Mouse (Mus musculus): ENCODE data around the gene Slc38a1. TPM values are rescaled to one million over a fixed set of nuclear protein-coding genes. Genes with fewer than 3 reads are reported as not detected.
A peak's percentile ranks its signal among the peaks of the same experiment; 100 is the strongest.

The Slc38a1 gene
- polyA plus RNA-seq, 1 experiment from 2014 or later = 93.0 TPM

DNA sequence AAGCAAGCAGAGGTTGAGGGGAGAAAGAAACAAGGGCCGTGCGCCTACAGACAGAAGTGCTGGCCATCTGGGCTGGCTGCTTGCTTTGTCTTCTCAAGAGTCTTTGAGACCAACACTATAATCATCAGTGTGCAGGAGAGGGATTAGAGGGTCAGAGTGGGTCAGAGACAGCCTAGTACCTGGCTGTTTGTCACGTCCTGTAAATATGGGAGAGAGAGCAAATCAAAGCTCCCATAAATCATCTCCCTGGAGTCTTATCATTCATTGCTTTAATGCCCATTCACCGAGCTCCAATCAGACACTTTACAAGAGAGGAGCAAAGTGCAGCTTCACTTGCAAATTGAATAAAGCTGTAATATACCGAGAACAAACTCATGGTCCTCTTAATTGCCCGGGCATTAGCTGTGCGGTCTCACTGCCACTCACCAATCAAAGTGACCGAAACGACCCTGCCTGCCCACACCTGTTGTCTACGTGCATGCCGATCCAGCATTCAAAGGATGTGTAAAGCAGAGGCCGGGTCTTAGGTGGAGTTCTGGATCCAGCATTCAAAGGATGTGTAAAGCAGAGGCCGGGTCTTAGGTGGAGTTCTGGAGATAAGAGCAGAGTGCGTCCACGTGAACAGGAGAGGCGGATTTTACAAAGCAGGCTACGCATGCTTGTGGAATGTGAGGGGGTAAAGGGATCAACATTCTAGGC lies 15.0 kb upstream of the Slc38a1 start:
- Histone ChIP-seq H3K9me3 (replicated peaks) (no peaks in the 10 kb centered on the region), H3K4me2 (peak overlapping the region; percentile 13), H3K9ac (no peak overlapping the region), H3K4me3 (no peak overlapping the region), H3K4me1 (replicated peaks) (peaks cover 22% of the 10 kb centered on the region), H3K27me3 (replicated peaks) (no peaks in the 10 kb centered on the region), H3K27ac (ENCODE audit: poor library complexity, severe bottlenecking) (no peak overlapping the region), H3K36me3 (no peaks in the 10 kb centered on the region)
- WGBS = 56% methylated on average over 17 of the region's 17 CpGs
- ATAC-seq (ENCODE audit: insufficient number of reproducible peaks, low FRiP score) = no peak

DNA sequence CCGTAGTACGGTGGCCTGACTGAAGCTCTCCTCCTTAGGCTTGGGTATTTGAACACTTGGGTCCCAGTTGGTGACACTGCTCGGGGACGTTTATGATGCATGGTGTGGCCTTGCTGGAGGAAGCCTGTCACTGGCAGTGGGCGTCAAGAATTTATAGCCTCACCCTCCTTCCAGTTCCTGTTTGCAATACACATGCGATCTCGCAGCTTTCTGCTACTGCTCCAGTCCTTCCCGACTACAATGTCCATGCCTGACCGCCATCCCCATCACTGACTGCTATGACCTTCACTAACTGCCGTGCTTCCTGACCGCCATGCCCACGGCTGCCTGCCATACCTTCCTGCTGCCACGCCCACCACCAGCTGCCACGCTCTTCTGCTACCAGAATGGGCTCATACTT lies 12.8 kb upstream of the Slc38a1 start:
- no peak for ATAC-seq (ENCODE audit: insufficient number of reproducible peaks, low FRiP score)
- no peaks in the 10 kb centered on the region for H3K9me3 ChIP-seq (replicated peaks)
- H3K36me3 ChIP-seq = no peaks in the 10 kb centered on the region
- H3K27me3 ChIP-seq (replicated peaks) = no peaks in the 10 kb centered on the region
- H3K4me2 ChIP-seq = no peak overlapping the region
- no peak overlapping the region for H3K9ac ChIP-seq
- WGBS = 85% methylated on average over 14 of the region's 14 CpGs
- peaks cover 13% of the 10 kb centered on the region for H3K4me1 ChIP-seq (replicated peaks)
- H3K27ac ChIP-seq (ENCODE audit: poor library complexity, severe bottlenecking) = no peak overlapping the region
- no peak overlapping the region for H3K4me3 ChIP-seq

DNA sequence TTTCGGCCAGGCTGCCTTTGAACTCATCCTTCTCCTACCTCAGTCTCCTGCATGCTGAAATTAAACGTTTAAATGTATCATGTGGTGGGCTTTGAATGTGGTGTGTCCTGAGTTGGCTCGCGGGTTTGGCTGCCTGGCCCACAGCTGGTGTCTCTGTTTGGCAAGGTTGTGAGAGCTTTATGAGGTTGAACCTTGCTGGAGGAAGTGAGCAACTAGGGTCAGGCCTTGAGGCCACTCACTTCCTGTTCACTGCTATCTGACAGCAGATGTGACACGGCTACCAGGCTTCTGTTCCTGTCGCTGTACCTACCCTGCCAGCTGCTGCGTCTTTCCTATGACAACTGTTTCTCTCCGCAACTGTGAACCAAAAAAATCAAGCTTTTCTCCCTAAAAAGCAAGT lies 12.0 kb upstream of the Slc38a1 start:
- Histone ChIP-seq H3K27ac (ENCODE audit: poor library complexity, severe bottlenecking) (no peak overlapping the region), H3K4me2 (no peak overlapping the region), H3K9me3 (replicated peaks) (no peaks in the 10 kb centered on the region), H3K4me1 (replicated peaks) (peaks cover 10% of the 10 kb centered on the region), H3K36me3 (no peaks in the 10 kb centered on the region), H3K9ac (no peak overlapping the region), H3K4me3 (no peak overlapping the region), H3K27me3 (replicated peaks) (no peaks in the 10 kb centered on the region)
- 47% methylated on average over 8 of the region's 8 CpGs for WGBS
- ATAC-seq (ENCODE audit: insufficient number of reproducible peaks, low FRiP score) = no peak

DNA sequence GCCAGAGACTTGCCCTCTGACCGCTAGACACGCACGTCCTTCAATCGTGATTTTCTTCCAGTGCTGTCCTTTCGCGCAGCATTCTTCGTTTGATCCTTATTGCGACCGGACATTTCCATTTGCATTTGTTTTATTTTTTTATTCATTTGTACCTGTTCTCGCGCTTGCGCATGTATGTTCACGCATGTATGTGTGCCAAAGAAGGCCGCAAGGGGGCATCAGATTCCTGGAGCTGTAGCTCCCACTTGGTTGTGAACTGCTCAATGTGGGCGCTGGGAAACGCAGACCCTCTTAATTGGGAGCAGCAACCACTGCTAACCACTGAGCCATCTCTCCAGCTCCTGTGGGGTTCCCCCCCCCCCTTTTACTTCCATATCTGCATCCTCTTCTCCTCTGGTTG lies 10.3 kb upstream of the Slc38a1 start:
- 94% methylated on average over 16 of the region's 16 CpGs for WGBS
- Histone ChIP-seq H3K9me3 (replicated peaks) (no peaks in the 10 kb centered on the region), H3K36me3 (no peaks in the 10 kb centered on the region), H3K9ac (no peak overlapping the region), H3K27ac (ENCODE audit: poor library complexity, severe bottlenecking) (no peak overlapping the region), H3K4me3 (no peak overlapping the region), H3K4me2 (no peak overlapping the region), H3K27me3 (replicated peaks) (no peaks in the 10 kb centered on the region), H3K4me1 (replicated peaks) (peaks cover 3% of the 10 kb centered on the region)
- no peak for ATAC-seq (ENCODE audit: insufficient number of reproducible peaks, low FRiP score)

DNA sequence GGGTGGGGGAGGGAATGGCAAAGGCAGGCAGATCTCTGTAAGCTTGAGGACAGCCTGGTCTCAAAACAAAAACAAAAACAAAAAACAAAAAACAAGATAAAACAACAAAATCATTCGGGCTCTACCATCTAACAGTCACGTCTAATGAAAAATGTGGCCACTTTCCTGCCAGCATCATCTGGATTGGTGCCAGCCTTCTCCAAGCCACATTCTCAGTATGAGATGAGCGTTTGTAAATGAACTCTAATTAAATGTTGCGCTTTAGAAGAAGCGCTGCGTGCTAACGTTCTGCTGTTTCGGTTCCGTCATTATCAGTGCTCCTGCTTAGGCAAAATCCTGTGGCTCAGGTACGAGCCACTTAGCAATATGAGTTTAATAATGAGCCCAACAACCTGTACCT lies 9.8 kb upstream of the Slc38a1 start:
- H3K27me3 ChIP-seq (replicated peaks) = no peaks in the 10 kb centered on the region
- 87% methylated on average over 10 of the region's 10 CpGs for WGBS
- no peaks in the 10 kb centered on the region for H3K36me3 ChIP-seq
- no peaks in the 10 kb centered on the region for H3K9me3 ChIP-seq (replicated peaks)
- no peak overlapping the region for H3K4me3 ChIP-seq
- no peak overlapping the region for H3K27ac ChIP-seq (ENCODE audit: poor library complexity, severe bottlenecking)
- H3K4me1 ChIP-seq (replicated peaks) = peaks cover 2% of the 10 kb centered on the region; the same call in 1 of the 2 replicates
- no peak overlapping the region for H3K4me2 ChIP-seq
- ATAC-seq (ENCODE audit: insufficient number of reproducible peaks, low FRiP score) = no peak
- H3K9ac ChIP-seq = no peak overlapping the region

DNA sequence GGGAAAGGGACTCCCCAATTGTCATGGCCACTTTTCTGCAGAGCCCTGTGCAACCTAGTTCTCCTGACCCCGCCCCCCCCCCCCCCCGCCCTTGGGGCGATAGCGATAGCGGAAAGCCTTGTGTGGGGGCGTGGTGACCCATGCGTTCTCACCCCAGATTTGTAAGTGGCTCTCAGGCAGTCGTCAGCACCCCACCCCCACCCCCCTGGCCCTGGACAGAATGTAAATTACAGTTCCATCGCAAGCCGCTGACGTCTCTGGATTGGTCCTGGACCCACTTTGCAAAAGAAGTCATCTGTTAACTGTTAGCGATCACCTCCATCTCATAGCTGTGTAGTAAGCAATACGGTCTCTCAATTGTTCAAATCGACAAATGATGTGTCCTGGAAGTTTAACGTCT lies 4.7 kb upstream of the Slc38a1 start:
- H3K27me3 ChIP-seq (replicated peaks) = no peaks in the 10 kb centered on the region
- H3K4me1 ChIP-seq (replicated peaks) = peaks cover 8% of the 10 kb centered on the region
- H3K9me3 ChIP-seq (replicated peaks) = no peaks in the 10 kb centered on the region
- peak overlapping the region; percentile 49 for H3K4me2 ChIP-seq
- no peaks in the 10 kb centered on the region for H3K36me3 ChIP-seq
- ATAC-seq (ENCODE audit: insufficient number of reproducible peaks, low FRiP score) = no peak
- no peak overlapping the region for H3K9ac ChIP-seq
- no peak overlapping the region for H3K27ac ChIP-seq (ENCODE audit: poor library complexity, severe bottlenecking)
- H3K4me3 ChIP-seq = no peak overlapping the region
- WGBS = 25% methylated on average over 12 of the region's 15 CpGs

DNA sequence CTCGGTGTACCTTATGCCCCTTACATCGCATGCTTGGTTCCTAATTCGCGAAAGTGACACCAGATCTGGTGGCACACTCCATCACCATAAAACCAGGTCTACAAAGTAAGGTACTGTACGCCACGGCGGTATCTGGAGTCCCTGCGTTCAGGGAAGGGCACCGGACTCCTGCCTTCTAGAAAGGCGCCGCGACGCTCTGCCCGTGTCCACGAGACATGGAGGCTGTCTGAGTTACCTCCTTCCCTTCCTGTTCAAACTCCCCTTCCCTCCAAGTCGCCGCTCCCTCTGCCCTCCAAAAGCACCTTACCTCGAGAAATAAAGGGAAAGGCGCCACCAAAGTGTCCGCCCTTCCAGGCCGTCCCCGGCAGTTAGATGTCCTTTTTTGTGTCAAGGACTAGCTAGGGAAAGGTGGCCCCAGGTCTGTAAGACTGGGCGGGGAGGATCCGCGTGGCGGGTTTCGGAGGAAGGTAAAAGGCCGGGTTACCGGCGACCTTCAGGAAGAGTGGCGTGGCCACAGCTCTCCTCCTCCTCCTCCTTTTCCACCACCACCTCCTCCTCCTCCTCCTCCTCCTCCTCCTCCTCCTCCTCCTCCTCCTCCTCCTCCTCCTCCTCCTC lies 785 bp downstream of the Slc38a1 start:
- H3K4me3 ChIP-seq = peak overlapping the region; percentile 67
- H3K36me3 ChIP-seq = peaks cover 9% of the 10 kb centered on the region; the same call in 1 of the 2 replicates
- H3K4me1 ChIP-seq (replicated peaks) = peaks cover 31% of the 10 kb centered on the region
- peak overlapping the region; percentile 90 for H3K9ac ChIP-seq
- H3K9me3 ChIP-seq (replicated peaks) = no peaks in the 10 kb centered on the region
- no peaks in the 10 kb centered on the region for H3K27me3 ChIP-seq (replicated peaks)
- ATAC-seq (ENCODE audit: insufficient number of reproducible peaks, low FRiP score) = peak; percentile 12; the same call in 1 of the 2 replicates
- WGBS = 0% methylated on average over 31 of the region's 31 CpGs
- H3K4me2 ChIP-seq = peak overlapping the region; percentile 69
- peak overlapping the region; percentile 93 for H3K27ac ChIP-seq (ENCODE audit: poor library complexity, severe bottlenecking)

DNA sequence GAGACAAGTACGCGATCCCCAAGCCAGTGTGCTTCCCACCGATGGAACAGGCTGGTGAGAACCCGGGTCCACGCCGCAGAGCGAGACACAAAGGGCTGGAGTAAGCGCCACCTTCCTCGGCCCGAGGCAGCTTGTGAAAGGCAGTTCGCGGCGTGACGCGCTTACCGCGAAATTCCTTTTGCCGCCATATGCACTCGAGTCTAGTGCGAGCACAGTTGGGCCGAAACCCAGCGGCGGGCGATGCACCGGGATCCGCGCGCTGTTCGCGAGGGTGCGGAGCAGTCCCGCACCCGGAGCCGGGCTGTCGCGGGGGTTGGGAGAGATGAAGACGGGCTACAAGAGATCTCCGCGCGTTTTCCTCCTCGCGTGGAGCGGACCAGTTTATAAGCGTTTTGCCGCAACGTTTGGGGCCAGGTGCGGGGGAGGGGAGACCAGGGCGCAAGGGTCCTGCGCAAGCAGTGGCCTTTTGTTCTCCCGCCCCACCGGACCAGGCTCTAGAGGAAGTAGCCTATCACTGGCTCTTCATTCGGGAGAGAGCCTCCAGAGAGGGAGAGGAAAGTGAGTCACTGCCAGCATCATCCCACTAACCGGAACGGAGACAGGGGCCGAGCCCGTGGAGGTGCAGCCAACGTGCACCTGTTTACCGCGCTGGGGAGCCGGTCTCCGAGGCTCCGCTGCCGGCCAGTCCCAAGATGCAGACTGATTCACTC lies 1.4 kb downstream of the Slc38a1 start:
- no peaks in the 10 kb centered on the region for H3K9me3 ChIP-seq (replicated peaks)
- H3K36me3 ChIP-seq = peaks cover 13% of the 10 kb centered on the region
- peak overlapping the region; percentile 93 for H3K27ac ChIP-seq (ENCODE audit: poor library complexity, severe bottlenecking)
- H3K4me2 ChIP-seq = peak overlapping the region; percentile 69
- no peaks in the 10 kb centered on the region for H3K27me3 ChIP-seq (replicated peaks)
- peak overlapping the region; percentile 67 for H3K4me3 ChIP-seq
- H3K9ac ChIP-seq = peak overlapping the region; percentile 90
- ATAC-seq (ENCODE audit: insufficient number of reproducible peaks, low FRiP score) = peak; percentile 76
- WGBS = under 1% methylated on average over 62 of the region's 63 CpGs
- H3K4me1 ChIP-seq (replicated peaks) = peaks cover 28% of the 10 kb centered on the region

DNA sequence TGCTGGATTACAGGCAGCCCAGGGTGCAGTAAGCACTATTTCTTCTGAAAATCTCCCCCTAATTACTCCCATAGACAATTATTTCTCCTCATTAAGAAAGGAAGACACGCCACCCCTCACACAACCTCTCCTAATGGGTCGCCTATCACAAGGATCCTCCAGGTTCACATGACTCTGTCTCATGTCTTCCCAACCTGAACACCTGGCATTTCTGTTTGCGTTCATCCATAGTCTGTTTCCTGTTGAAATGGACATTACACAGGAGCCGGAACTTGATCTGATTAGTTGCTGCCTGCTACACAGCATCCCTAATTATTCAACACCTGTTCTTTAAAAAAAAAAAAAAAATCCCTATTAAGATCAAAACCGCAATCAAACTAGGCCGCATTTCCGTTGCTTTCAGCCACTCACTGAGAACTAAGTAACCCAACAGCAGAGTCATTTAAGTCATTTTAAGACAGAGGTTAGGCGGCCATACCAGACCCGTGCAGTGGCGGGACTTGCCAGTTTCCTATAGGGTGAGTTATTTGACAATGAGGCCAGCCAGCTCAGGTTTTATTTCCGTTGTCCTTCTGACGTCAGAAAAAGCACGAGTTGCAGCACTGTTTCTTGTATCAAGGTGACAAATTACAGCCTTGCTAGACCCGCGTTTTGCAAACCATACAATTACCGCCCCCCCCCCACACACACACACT lies 2.3 kb downstream of the Slc38a1 start:
- Histone ChIP-seq H3K36me3 (peaks cover 20% of the 10 kb centered on the region), H3K4me2 (peak overlapping the region; percentile 69), H3K9me3 (replicated peaks) (no peaks in the 10 kb centered on the region), H3K4me1 (replicated peaks) (peaks cover 30% of the 10 kb centered on the region), H3K27me3 (replicated peaks) (no peaks in the 10 kb centered on the region), H3K4me3 (peak overlapping the region; percentile 67), H3K9ac (peak overlapping the region; percentile 90), H3K27ac (ENCODE audit: poor library complexity, severe bottlenecking) (peak overlapping the region; percentile 93)
- no peak for ATAC-seq (ENCODE audit: insufficient number of reproducible peaks, low FRiP score)
- 12% methylated on average over 16 of the region's 16 CpGs for WGBS

DNA sequence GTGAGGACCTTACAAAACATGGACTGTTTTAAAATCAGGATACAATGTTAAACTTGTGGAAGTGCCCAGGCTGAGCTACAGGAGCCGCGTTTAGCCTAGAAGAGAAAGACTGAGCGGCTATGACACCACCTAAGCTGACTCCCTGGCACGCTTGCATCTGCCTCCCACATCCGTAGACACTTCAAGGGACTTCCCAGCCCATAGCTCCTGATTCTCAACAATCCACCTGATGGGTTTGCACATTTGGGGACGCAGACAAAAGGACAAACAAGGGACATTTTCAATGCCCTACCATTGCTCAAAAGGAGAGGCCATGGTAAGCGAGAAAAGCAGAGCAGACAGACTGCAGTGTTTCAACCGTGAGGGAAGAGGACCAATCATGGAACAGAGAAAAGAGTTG lies 3.1 kb downstream of the Slc38a1 start:
- no peaks in the 10 kb centered on the region for H3K9me3 ChIP-seq (replicated peaks)
- peaks cover 38% of the 10 kb centered on the region for H3K4me1 ChIP-seq (replicated peaks)
- ATAC-seq (ENCODE audit: insufficient number of reproducible peaks, low FRiP score) = no peak
- peak overlapping the region; percentile 67 for H3K4me3 ChIP-seq
- 64% methylated on average over 8 of the region's 8 CpGs for WGBS
- peaks cover 21% of the 10 kb centered on the region for H3K36me3 ChIP-seq
- peak overlapping the region; percentile 69 for H3K4me2 ChIP-seq
- H3K9ac ChIP-seq = peak overlapping the region; percentile 90; the same call in 1 of the 2 replicates
- no peak overlapping the region for H3K27ac ChIP-seq (ENCODE audit: poor library complexity, severe bottlenecking)
- H3K27me3 ChIP-seq (replicated peaks) = no peaks in the 10 kb centered on the region

DNA sequence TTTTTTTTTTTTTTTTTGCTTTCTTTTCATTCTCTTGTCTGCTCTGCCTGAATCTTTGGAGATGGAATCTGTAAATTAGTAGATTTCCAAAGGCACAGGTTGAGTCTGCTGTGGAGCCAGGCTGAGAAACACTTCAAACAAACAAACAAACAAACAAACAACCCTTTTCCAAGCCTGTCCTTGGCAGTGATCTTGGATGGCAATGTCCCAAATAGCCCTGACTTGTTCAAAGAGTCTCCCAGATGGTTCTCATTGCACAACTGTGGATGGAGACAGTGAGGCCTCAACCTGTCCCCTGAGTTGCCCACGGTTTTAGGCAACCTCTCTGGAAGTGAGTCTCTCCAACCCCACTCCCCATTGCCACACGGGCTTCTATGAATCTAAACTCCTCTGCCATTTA lies 4.1 kb downstream of the Slc38a1 start:
- H3K9me3 ChIP-seq (replicated peaks) = no peaks in the 10 kb centered on the region
- H3K27me3 ChIP-seq (replicated peaks) = no peaks in the 10 kb centered on the region
- peak overlapping the region; percentile 69 for H3K4me2 ChIP-seq
- no peak overlapping the region for H3K9ac ChIP-seq
- peaks cover 41% of the 10 kb centered on the region for H3K4me1 ChIP-seq (replicated peaks)
- H3K36me3 ChIP-seq = peaks cover 27% of the 10 kb centered on the region
- WGBS = 78% methylated on average over 2 of the region's 2 CpGs
- H3K4me3 ChIP-seq = no peak overlapping the region
- ATAC-seq (ENCODE audit: insufficient number of reproducible peaks, low FRiP score) = no peak
- H3K27ac ChIP-seq (ENCODE audit: poor library complexity, severe bottlenecking) = no peak overlapping the region
